Mouse (Mus musculus) lung, embryonic 14.5 days (tissue): ENCODE data around the gene Ppm1n. TPM values are rescaled to one million over a fixed set of nuclear protein-coding genes. Genes with fewer than 3 reads are reported as not detected.

ENCODE experiments used
- ATAC-seq: fragments of 200-750 bp; cut with Nextera tagmentation; 2 replicates; pipeline ENCODE4 v1.8.0; 2017; ENCODE audit warnings: mild to moderate bottlenecking, moderate TSS enrichment, moderate library complexity; ENCODE audit not compliant: insufficient read depth
- DNase-seq: peaks from one replicate; pipeline ENCODE4 v3.0.0-alpha.2; 2015
- H3K27ac ChIP-seq: fragments of 300-500 bp; sonication (generic); 2 replicates; pipeline ENCODE4 v1.5.1; 2014; ENCODE audit warnings: low read depth, mild to moderate bottlenecking, moderate library complexity
- H3K27me3 ChIP-seq: fragments of 300-500 bp; sonication (generic); 2 replicates; pipeline ENCODE4 v1.6.1; 2014; ENCODE audit warnings: low read length, control low read depth; ENCODE audit not compliant: insufficient read depth
- H3K36me3 ChIP-seq: fragments of 300-500 bp; sonication (generic); 2 replicates; pipeline ENCODE4 v1.6.1; 2014; ENCODE audit warnings: control low read depth; ENCODE audit not compliant: insufficient read depth
- H3K4me1 ChIP-seq: fragments of 300-500 bp; sonication (generic); 2 replicates; pipeline ENCODE4 v1.6.1; 2014; ENCODE audit warnings: antibody characterized with exemption, control low read depth; ENCODE audit not compliant: insufficient read depth
- H3K4me2 ChIP-seq: fragments of 300-500 bp; sonication (generic); 2 replicates; pipeline ENCODE4 v1.6.1; 2014; ENCODE audit warnings: mild to moderate bottlenecking
- H3K4me3 ChIP-seq: fragments of 300-500 bp; sonication (generic); 2 replicates; pipeline ENCODE4 v1.5.1; 2014; ENCODE audit warnings: low read depth, low read length
- H3K9ac ChIP-seq: fragments of 300-500 bp; sonication (generic); 2 replicates; pipeline ENCODE4 v1.6.1; 2014
- H3K9me3 ChIP-seq: fragments of 300-500 bp; sonication (generic); 2 replicates; pipeline ENCODE4 v1.6.1; 2016; ENCODE audit warnings: low read depth, low read length, control low read depth
- CTCF ChIP-seq: IDR thresholded peaks from 2 replicates; pipeline ENCODE4 v1.5.1; 2016; ENCODE audit warnings: antibody characterized with exemption, low read depth
- WGBS: fragments of 180-500 bp; shearing (Covaris S2); extraction: QIAGEN DNeasy Blood & Tissue Kit; methylation state at CpG from one replicate; pipeline ENCODE4 v1.1.7; 2014; 5-methylcytosine and 5-hydroxymethylcytosine counted together
- polyA plus RNA-seq: library from polyadenylated mRNA; unstranded; fragments of >200 nt; fragmentation: Nextera tagmentation; extraction: Ambion mirVana; gene quantifications from 2 replicates; pipeline ENCODE4 v1.2.1, GENCODE M21; 2014

Gene Ppm1n
- polyA plus RNA-seq, 1 experiment from 2014 or later = not detected

- 0 out of 2 replicates have a peak, but pooled peaks cover 9% of the 10 kb centered on the region for H3K4me1 ChIP-seq
- H3K27ac ChIP-seq = peak overlapping the region; percentile 94
- TF ChIP-seq CTCF = no peak
- H3K9me3 ChIP-seq = no peaks in the 10 kb centered on the region
- peak overlapping the region; percentile 88 for H3K9ac ChIP-seq
- H3K36me3 ChIP-seq = peaks cover 21% of the 10 kb centered on the region
- under 1% methylated on average over 17 of the region's 21 CpGs for WGBS
- peak overlapping the region; percentile 74 for H3K4me2 ChIP-seq
- H3K27me3 ChIP-seq = no peaks in the 10 kb centered on the region
- no peak for ATAC-seq
- H3K4me3 ChIP-seq = peak overlapping the region; percentile 99
- DNase-seq = peak; percentile 39
These were observed 9.2 kb downstream of the Ppm1n start for GRCm38 (mm10) chr7:19270509-19271237.

GRCm38 (mm10) chr7:19269721-19270441 lies 10.0 kb downstream of the Ppm1n start:
- peak overlapping the region; percentile 99 for H3K4me3 ChIP-seq
- no peak for TF ChIP-seq CTCF
- DNase-seq = peak; percentile 86
- H3K36me3 ChIP-seq = peaks cover 25% of the 10 kb centered on the region
- WGBS = under 1% methylated on average over 19 of the region's 19 CpGs
- no peaks in the 10 kb centered on the region for H3K9me3 ChIP-seq
- peak overlapping the region; percentile 88 for H3K9ac ChIP-seq
- no peaks in the 10 kb centered on the region for H3K27me3 ChIP-seq
- peak overlapping the region; percentile 74 for H3K4me2 ChIP-seq
- peak overlapping the region; percentile 94 for H3K27ac ChIP-seq
- peak; percentile 75 for ATAC-seq
- 0 out of 2 replicates have a peak, but pooled peaks cover 9% of the 10 kb centered on the region for H3K4me1 ChIP-seq

DNA sequence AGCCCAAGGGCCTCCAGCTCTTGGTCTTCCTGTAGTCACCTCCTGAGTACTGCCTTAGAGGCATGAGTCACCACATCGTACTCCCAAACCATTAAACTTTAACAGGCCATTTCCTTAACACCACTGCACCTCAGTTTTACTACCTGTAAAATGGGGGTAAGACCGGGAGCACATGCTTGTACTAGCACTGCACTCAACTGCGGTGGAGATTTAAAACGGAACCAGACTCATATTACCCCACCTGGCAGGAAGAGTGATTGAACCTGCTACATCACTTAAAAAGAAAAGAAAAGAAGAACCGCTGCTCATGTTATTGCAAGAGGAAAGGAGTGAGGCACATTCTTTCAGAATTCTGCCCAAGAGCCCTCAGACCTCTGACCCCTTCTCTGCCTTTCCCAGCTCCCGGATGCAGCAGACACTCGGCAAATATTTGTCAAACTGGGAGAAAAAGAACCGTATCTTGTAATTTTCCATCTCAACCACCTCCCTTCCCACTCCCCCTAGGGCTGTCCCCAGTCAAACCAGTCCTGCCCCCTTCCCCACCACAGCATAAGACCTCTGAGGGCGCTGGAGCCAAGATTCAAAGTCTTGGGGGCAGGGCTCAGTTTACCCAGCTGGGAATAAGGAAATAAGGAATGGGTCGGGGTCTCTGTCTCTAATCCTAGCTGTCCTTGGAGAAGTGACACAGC lies 10.7 kb downstream of the Ppm1n start:
- TF ChIP-seq CTCF = no peak
- peak overlapping the region; percentile 99 for H3K4me3 ChIP-seq
- peaks cover 33% of the 10 kb centered on the region for H3K36me3 ChIP-seq
- WGBS = 24% methylated on average over 10 of the region's 10 CpGs
- H3K4me1 ChIP-seq = 0 out of 2 replicates have a peak, but pooled peaks cover 9% of the 10 kb centered on the region
- ATAC-seq (peak; percentile 44; the same call in 1 of the 2 replicates), DNase-seq (peak; percentile 70)
- peak overlapping the region; percentile 94 for H3K27ac ChIP-seq
- no peaks in the 10 kb centered on the region for H3K27me3 ChIP-seq
- peak overlapping the region; percentile 74 for H3K4me2 ChIP-seq
- no peaks in the 10 kb centered on the region for H3K9me3 ChIP-seq
- H3K9ac ChIP-seq = peak overlapping the region; percentile 88

DNA sequence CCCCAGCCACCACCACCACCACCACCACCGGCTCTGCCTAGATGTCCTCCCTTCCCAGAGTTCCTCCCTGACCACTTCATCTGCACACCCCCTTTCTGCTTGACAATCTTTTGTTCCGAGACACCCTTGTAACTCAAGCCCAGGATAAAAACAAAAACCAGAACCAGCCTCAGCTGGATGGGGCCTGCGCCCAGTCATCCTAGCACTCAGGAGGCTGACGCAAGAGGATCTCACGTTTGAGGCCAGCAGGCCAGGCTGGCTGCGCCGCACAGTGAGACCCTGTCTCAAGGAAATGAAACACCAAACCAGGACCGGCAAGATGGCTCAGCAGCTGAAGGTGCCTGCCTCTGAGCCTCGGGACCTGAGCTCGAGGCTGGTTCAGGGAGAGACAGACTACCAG lies 12.8 kb downstream of the Ppm1n start:
- DNase-seq (peak; percentile 31), ATAC-seq (no peak)
- H3K4me2 ChIP-seq = no peak overlapping the region
- no peak overlapping the region for H3K4me3 ChIP-seq
- peaks cover 53% of the 10 kb centered on the region for H3K36me3 ChIP-seq
- no peaks in the 10 kb centered on the region for H3K27me3 ChIP-seq
- 51% methylated on average over 10 of the region's 10 CpGs for WGBS
- TF ChIP-seq CTCF = no peak
- 0 out of 2 replicates have a peak, but pooled peaks cover 9% of the 10 kb centered on the region for H3K4me1 ChIP-seq
- no peaks in the 10 kb centered on the region for H3K9me3 ChIP-seq
- H3K27ac ChIP-seq = no peak overlapping the region
- H3K9ac ChIP-seq = no peak overlapping the region

GRCm38 (mm10) chr7:19265928-19266822 lies 13.7 kb downstream of the Ppm1n start:
- Histone ChIP-seq H3K9ac (no peak overlapping the region; the same call in 1 of the 2 replicates), H3K4me1 (0 out of 2 replicates have a peak, but pooled peaks cover 9% of the 10 kb centered on the region), H3K36me3 (peaks cover 62% of the 10 kb centered on the region), H3K9me3 (no peaks in the 10 kb centered on the region), H3K27ac (no peak overlapping the region), H3K4me3 (no peak overlapping the region), H3K4me2 (0 out of 2 replicates have a peak overlapping the region, but pooled peaks have one; percentile 10), H3K27me3 (no peaks in the 10 kb centered on the region)
- 76% methylated on average over 10 of the region's 10 CpGs for WGBS
- ATAC-seq (no peak), DNase-seq (no peak)
- TF ChIP-seq CTCF = no peak

DNA sequence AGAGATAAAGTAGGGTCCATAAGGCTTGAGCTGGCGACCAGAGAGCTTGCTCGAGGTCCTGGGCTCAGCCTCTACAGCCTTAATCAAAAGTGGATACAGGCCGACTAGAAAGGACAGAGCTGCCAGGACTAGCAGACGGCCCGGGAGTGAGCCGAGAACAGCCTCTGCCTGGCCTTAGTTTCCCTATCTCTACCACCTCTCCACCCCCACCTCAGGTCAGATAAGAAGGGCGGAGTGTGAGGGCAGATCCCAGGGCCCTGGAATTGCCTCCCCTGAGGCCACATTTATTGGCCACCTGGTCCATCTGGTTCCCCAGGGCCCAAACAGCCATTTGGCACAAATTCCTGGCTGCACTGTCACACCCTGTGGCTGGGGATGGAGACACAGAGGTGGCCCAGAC lies 14.7 kb downstream of the Ppm1n start:
- Histone ChIP-seq H3K27me3 (no peaks in the 10 kb centered on the region), H3K4me1 (0 out of 2 replicates have a peak, but pooled peaks cover 9% of the 10 kb centered on the region), H3K36me3 (peaks cover 72% of the 10 kb centered on the region), H3K9me3 (no peaks in the 10 kb centered on the region), H3K4me3 (no peak overlapping the region), H3K4me2 (0 out of 2 replicates have a peak overlapping the region, but pooled peaks have one; percentile 12), H3K27ac (no peak overlapping the region), H3K9ac (no peak overlapping the region)
- ATAC-seq (no peak), DNase-seq (no peak)
- 59% methylated on average over 7 of the region's 7 CpGs for WGBS
- no peak for TF ChIP-seq CTCF
